Mouse (Mus musculus): ENCODE data around the gene Hdac10. TPM values are rescaled to one million over a fixed set of nuclear protein-coding genes. Genes with fewer than 3 reads are reported as not detected.

Gene Hdac10
- total RNA-seq (2021), result 10 to 100 TPM; 12.8 to 16.8 TPM

DNA sequence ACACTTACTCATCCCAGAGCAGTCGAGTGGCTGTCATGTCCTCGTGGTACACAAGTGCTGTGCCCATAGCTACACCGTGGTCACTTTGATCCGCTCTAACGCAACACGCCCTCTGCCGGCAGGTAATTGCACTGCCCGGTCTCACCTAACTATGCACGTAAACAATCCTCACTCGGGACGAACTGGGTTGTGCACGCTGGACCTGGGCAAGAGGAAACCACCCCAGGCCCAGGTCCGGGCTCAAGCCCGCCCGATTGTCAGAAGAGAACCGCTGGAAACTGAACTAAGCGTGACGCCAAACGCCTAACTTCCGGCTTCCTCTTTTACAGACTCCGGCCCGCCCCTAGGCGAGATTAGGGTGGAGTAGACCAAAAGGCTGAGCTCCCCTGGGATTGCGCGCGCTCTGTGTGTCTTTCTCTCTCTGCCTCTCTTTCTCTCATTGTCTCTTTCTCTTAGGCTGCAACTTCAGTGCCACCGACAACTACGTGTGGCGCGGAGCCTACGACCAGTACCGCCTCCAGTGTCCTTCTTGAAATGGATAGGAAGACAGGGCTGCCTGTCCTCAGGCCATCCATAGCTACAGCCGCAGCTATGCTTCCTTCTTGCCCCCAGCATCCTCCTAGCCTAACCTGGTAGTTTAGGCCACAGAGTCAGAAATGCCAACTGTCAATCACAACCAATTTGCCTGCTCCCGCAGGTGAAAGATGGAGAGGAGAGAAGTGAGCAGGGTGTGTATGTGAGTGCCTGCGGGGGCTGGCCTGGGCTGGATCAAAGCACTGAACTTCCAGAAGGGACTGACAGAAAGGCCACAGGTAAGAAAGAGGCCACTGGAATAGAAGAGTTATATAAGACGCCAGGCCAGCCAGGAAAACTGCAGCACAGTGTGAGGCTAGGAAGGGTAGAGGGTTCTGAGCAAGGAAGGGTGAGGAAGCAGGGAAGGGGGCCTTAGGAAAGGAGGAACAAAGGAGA is at the start of gene Hdac10:
Gene Hdac10, minus strand, starts transcription at position 319 of the 969 bp plus-strand sequence.
- peak; percentile 80 to 84 for DNase-seq (ENCODE audit: low spot score in 2 of 2)
- intact Hi-C loops (cut with DNase I), result loop anchor here (5.0 kb wide), 1 partner anchor 84 kb away; the partner anchor contains the start of gene Ppp6r2

DNA sequence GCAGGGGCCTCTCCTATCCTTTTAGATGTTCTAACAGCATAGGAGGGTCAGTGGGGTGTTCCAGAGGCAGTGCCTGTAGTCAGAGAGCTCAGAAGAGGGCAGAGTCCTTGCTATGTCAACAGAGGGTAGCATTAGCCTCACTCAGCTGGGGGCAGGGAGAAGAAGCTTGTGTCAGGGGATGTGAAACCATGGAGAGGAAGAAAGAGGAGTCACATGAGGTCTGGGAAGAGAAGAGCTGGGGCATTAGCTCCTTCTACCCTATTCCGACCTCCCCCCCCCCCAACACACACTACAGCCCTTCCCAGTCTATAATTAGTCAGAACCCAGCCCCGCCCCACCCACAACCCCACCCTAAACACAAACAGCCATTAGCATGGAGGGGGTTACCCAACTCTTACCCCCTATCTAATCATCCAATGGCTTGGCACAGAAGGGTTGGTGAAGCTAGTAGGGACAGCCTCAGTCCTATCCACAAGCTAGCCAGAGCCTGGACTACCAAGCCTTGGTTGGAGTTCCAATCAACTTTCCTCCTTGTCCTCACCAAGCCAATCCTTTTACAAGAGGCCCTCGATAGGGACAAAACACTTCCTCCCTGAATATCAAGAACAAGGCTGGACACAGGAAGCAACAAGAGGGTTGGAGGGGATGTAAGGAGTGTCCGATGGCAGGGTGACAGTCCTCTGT is 49.2 kb upstream of the Hdac10 start:
- DNase-seq (ENCODE audit: low spot score in 2 of 2), result no peak
- intact Hi-C loops (cut with DNase I), result no loop called here

DNA sequence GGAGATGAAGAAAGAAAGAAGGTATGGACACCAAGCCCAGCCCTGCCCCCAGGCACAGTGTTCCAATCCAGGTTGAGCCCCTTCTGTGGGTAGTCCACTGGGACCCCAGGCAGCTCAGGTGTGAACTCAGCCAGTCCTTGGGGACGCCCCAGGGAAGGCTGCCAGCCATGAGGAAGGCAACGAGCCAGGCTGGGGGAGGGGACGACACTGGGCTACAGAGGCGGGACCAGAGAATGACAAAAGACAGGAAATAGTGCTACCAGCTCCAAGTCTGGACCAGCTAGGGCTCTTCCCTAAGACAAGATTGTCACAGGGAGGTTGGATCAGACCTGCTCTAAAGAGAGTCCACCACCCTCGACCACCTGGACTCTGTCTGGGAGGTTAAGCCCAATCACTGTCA is 48.6 kb upstream of the Hdac10 start:
- intact Hi-C loops (cut with DNase I), result no loop called here
- peak in 1 of 2 experiments; percentile 47 for DNase-seq (ENCODE audit: low spot score in 2 of 2)

DNA sequence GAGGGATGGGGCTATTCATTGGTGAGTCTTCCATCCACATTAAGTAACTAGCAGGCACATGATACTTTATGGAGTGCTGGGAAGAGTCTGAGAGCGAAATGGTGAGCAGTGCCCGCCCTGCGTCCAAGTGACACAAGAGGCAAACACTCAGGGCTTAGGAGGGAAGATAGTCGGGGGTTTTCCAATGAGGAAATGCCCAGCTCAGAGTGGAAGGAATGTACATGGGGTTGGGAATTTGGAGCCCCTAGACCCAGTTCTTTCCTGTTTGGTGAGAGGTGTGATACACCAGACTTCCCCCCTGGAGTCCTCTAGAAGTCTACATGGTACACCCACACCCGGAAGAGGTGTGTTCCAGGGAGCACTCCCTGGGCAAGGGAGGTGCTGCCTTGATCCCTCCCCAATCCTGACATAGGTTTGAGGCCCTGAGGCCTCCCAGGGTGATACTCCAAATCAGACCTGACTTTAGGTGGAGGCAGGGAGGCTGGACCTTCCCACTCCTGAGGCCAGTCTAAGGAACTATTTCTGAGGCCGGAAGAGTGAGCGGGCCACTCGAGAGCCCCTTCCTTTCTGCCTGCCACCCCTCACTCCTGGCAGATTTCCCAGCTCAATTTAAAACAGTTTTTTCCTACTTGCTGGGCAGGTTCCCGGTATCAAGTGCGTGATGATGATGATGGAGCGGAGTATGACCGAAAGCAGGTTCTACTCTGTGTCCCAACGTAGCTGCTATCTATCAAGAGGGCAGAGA is 47.1 kb upstream of the Hdac10 start:
- no peak for DNase-seq (ENCODE audit: low spot score in 2 of 2)
- intact Hi-C loops (cut with DNase I), result no loop called here

DNA sequence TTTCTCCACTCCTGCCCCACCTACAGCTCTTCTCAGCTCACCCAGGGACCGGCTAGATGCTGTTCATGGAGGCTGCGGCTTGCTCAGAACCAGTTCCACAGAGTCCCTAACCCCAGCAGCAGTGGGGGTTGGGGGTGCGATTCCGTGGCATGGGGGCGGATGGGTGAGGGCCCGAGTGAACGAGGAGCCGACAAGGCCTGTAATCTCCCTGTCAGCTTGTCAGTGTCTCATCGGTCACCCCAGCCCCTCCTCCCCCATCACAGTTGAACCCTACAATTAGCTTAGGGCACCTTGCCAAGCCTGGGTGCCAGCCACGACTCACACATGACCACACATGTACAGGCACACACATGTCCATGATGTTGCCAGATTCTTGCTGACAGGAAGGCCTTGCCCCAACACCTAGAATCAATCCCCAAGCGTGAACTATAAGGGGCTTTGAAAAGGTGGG is 46.4 kb upstream of the Hdac10 start:
- DNase-seq (ENCODE audit: low spot score in 2 of 2), result no peak
- intact Hi-C loops (cut with DNase I), result no loop called here

DNA sequence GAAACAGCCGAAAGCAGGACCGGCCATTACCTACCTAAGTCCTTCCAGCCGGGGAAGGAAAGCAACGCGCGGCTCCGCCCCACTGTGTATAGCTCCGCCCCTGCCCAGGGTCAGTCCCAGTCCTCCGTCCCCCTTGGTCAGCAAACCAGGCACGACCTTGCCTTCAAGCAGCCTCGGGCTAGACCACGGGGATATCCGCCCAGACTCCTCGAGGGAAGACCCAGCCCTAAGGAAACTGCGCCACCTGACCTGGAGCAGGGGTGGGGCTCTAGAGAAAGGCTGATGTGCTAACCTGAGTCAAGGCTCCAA is 45.4 kb upstream of the Hdac10 start:
- intact Hi-C loops (cut with DNase I), result no loop called here
- DNase-seq (ENCODE audit: low spot score in 2 of 2), result no peak

DNA sequence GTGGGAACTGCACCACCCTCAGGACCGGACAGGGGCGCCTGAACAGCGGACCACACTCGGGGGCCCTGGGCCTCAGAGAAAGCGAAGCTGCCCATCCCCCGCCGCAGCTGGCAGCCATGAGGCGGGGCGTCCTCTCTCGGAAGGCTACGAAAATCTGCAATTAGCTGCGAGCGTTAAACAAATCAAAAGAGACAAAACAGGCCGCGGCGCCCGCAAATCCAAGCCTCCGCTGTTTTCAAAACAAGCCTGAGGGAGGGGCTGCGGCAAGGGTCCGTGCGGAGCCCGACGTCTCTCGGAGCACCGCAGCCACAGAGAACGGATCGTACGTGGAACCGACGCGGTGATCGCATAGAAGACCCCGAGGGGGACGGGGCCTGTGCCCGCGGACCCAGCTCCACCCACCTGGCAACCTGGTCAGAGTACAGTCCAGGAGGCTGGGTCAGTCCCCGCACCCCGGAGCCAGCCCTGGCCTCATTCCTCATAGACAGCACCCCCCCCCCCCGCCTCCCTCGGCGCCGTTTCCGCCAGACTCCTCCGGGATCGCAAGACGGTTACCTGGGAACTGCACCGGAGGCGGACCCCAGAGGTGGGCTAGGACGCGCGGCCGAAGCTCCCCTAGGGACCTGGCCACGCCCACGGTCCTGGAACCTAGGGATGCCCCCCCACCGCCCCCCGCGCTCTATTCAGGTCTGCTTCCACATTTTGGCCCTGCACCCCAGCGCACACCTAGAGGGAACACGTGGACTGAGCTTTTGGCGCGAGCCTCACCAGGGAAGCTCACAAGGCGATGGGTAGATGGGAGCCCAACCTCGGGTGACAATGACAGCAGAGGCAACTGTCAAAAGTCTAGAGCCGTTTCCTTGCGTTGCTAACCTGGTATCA is 44.8 kb upstream of the Hdac10 start:
- intact Hi-C loops (cut with DNase I), result no loop called here
- peak in 1 of 2 experiments; percentile 41 for DNase-seq (ENCODE audit: low spot score in 2 of 2)

DNA sequence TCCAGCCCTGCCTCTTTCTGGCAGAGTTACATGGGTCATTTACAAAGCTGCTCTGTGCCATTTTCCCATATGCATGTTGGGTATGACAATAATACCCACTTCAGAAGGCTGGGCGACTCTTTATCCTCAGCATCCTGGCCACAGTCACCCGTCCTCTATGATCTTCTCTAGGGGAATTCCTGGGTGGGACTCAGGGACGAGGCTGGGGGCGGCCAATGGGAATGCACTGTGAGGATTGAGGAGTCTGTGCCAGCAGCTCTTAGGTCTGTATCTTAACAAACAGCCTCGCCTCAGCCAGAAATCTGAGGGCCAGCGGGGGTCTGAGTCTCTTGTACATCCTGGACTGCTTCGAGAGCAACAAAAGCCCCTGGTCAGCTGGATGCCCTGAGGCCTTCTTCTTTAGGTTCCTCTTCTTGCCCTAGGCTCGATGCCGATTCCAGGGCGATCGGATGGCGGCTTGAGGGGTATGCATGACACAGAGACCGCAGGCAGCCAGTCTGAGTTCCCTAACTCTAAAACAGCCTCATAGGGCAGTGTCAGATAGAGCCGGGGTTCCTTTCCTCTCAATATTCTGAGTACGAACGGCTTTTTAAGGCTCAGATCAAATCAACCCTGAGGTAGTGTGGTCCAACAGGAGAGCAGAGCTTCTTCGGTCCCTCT is 43.9 kb upstream of the Hdac10 start:
- intact Hi-C loops (cut with DNase I), result no loop called here
- DNase-seq (ENCODE audit: low spot score in 2 of 2), result no peak

DNA sequence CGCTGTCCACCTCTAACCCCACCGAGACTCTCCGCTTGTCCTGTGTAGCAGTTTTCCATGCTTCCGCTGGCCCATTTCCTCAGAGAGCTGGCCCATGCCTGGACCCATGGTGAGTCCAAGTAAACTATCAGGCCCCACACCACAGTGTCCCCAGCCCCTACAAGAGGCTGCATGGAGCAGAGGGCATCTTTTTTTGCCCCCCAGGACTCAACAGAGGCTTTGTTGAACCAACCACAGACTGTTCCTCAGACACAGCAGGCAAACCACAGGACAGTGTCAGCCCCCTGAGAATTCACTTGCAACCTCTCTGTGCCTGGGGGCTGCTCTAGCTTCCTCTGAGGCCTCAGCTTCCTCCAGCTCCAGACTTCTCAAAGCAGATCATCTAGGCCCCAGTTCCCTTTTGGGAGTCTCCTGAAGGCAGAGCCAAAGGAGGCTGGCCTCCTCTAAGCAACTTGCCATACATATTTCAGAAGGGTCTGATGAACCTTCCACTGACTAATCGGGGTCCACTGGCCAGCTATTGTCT is 43.1 kb upstream of the Hdac10 start:
- intact Hi-C loops (cut with DNase I), result no loop called here
- no peak for DNase-seq (ENCODE audit: low spot score in 2 of 2)

DNA sequence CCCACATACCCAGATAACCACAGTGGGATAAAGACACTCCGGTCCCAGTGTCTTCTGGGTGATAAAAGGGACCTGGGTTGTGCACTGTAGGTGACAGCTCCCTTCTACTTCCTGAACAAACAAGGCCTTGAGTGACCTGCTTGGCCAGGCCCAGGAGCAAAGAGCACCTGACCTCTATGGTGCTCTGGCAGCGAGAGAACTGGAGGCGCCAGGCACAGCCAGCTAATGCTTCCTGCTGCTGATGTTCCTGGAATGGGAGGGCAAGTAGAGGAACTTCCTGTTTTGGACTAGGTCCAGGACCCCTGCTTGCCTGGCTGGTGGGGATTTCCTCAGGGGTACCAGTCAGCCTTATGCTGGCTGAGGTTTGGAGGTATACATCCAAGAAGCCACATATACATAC is 41.6 kb upstream of the Hdac10 start:
- no peak for DNase-seq (ENCODE audit: low spot score in 2 of 2)
- intact Hi-C loops (cut with DNase I), result no loop called here

DNA sequence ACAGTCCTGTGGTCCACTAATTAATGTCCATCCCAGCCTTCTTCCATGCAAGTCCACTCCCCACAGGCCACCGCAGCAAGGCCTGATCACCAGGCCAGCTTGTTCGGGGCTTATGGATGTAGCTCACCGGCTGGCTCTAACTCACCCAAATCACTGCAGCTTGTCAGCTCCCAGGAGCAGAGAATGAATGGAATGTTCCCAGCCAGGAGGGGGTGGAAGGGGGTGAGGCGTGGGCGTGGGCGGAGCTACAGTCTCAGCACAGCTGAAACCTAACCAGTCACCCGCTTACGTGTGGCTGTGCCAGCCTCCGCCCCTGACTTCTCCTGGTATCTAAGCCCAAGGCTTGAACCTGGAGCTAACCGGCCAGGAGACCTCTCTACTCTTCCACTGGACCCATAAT is 40.9 kb upstream of the Hdac10 start:
- peak; percentile 80 to 83 for DNase-seq (ENCODE audit: low spot score in 2 of 2)
- intact Hi-C loops (cut with DNase I), result loop anchor here (5.0 kb wide), 1 partner anchor 47 kb away; the partner anchor contains the start of gene Tubgcp6

DNA sequence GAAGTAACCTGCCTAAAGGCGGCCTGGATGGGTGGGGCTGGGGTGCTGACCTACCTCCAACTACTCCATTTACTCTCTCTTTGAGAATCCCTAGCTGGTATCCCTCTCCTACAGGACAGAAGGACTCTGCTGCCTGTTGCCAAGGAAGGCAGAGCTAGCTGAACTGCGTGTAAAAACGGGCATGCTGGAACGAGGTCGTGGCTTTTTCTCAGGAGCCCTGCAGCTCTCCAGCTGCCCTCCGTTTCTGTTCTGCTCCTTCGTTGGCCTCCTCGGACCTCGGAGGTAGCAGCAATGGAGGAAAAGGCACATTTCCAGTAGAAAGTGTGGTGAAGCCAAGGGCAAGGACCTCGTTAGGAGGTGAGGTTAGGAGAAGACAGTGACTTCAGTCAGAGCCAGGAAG is 40.4 kb upstream of the Hdac10 start:
- intact Hi-C loops (cut with DNase I), result loop anchor here (5.0 kb wide), 1 partner anchor 47 kb away; the partner anchor contains the start of gene Tubgcp6
- DNase-seq (ENCODE audit: low spot score in 2 of 2), result no peak

DNA sequence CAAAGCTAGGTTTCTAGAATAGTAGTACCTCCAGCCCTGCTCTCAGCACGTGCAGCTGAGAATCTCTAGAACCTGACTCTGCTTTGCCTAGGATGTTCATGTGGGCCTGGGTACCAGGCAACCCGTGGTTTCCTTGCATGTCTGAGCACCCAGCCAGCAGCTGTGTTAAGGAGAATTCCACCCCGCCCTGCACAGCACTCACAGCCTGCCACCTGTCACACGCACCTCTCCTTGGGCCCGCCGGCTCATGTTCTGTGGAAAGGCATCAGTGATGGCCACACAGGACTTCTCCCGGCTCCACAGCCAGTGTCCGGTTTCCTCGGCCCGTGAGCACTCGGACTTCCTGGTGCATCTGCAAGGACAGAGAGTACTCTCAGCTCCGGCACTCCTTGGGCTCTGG is 37.0 kb upstream of the Hdac10 start:
- intact Hi-C loops (cut with DNase I), result loop anchor here (5.0 kb wide), 1 partner anchor 43 kb away; the partner anchor contains the start of gene Tubgcp6
- DNase-seq (ENCODE audit: low spot score in 2 of 2), result no peak

DNA sequence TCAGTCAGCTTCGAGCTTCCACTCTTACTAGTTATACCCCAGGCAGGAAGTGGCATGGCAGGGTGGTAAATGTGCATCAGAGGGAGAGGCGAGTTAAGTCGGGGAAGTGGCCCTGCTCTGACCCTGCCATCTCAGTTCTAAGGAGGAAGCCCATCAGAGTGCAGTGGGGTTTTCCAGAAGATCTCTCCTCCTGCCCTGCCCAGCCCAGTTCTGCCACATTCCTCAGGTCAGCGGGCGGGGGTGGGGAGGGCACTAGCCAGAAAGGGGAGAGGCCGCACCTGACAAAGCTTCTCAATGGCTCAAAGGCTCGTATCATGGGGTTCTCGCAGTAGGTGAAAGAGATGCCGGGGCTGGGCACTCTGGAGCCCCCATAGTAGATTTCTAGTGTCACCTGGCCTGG is 32.9 kb upstream of the Hdac10 start:
- intact Hi-C loops (cut with DNase I), result no loop called here
- DNase-seq (ENCODE audit: low spot score in 2 of 2), result no peak

DNA sequence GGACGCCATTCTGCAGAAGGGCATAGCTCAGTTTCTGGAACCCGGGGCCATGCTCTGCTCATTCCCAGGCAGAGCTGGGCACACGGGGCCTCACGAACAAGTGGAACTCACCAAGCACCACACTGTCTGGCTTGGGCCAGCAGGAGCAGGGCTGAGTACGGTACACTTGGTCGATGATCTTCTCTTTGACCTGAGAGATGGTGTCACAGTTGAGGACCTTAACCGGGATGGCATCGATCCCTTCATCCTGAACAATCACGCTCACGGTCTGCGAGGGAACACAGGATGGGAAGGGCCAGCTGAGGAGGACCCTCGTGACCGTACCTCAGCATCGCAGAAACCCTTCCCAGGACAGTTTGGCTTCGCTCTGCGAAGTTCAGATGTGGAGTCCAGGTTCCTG is 30.0 kb upstream of the Hdac10 start:
- intact Hi-C loops (cut with DNase I), result no loop called here
- DNase-seq (ENCODE audit: low spot score in 2 of 2), result no peak

DNA sequence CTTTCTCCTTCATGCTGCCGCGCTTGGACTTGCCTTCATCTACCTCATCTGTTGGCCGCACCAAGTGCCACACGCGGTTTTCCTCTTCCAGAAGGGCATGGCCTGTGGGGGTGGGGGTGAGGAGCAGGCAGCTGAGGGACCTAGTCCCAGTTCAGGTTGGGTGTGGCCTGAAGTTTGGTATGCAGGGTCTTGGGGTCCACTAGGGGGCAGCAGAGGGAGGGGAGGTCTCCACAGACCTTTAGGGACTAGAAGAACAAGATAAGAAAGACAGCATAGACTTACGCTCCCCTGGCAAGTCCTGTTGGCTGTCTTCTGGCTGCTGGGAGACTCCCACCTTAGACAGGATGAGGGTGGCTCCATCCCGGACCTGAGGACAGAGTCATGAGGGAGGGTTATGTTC is 29.5 kb upstream of the Hdac10 start:
- intact Hi-C loops (cut with DNase I), result no loop called here
- DNase-seq (ENCODE audit: low spot score in 2 of 2), result peak in 1 of 2 experiments; percentile 47

DNA sequence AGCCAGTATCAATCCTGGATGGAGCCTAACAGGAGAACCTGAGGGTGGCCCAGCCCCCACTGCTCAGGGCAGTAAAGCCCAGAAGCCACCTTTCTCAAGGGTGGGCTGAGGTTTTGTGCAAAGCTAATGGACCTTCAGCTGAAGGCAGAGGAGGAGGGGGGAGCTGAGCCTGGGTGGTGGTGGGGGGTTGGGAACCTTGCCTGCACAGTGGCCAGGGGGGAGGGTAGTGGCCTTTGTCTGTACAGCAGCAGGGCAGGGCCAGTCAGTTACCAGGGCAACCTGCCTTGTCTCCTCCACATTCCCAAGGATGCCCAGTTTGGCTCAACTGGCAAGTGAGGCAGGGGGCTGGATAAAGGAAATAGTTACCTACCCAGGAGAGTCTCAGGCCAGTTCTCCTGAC is 23.8 kb upstream of the Hdac10 start:
- DNase-seq (ENCODE audit: low spot score in 2 of 2), result no peak
- intact Hi-C loops (cut with DNase I), result no loop called here

DNA sequence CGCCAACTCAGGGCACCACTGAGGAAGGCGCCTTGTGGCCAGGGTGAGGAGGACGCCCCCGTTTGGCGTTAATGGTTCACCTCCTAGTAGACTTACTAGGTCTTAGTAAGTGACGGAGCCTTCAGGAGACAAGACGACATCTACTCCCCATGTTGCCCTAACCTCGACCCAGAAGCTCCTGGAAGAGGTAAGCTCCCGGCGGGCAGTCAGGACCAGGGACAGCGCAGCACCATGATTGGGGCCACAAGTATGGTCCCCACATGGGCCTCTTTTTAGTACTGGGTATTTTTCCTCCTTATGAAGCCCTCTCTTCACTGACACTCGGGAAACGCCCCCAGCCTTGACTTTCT is 21.5 kb upstream of the Hdac10 start:
- no peak for DNase-seq (ENCODE audit: low spot score in 2 of 2)
- intact Hi-C loops (cut with DNase I), result no loop called here

Data from left cerebral cortex, postnatal 36 days (tissue).